Mouse (Mus musculus) CD4-positive naive resting alpha-beta T cell, adult 76 days (primary cell): ENCODE results near the gene Hist3h2a. TPM values are rescaled to one million over a fixed set of nuclear protein-coding genes. Genes with fewer than 3 reads are reported as not detected.

ENCODE experiments used
- total RNA-seq: library from RNA; stranded (reverse); gene quantifications from one replicate; pipeline ENCODE4 v1.2.4, GENCODE M21; 2023

Gene Hist3h2a
- 34.6 TPM for total RNA-seq

DNA sequence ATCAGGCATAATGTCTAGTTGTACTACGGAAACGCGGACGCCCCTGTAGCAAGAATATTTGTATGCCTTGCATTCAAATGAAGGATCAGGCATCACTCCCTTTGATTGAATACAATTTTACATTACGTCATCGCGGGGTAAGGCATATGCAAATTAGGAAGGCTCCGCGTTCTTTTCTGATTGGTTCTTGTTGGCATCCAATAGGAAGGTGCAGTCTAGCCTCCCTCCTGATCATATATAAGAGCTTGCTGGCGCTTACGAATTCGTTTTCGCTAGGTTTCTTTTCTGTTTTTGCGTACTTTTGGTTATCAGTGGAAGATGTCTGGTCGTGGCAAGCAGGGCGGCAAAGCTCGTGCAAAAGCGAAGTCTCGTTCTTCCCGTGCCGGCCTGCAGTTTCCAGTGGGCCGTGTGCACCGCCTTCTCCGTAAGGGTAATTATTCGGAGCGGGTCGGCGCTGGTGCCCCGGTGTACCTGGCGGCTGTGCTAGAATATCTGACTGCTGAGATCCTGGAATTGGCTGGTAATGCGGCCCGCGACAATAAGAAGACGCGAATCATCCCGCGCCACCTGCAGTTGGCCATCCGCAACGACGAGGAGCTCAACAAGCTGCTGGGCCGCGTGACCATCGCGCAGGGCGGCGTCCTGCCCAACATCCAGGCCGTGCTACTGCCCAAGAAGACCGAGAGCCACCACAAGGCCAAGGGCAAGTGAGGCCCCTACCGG is at the start of gene Hist3h2a, which contains the start of gene Trim17:
Hist3h2a (plus strand) TSS at position 266 of the 723 bp plus-strand sequence.
Trim17 (plus strand) TSS at position 266 of the 723 bp plus-strand sequence.

DNA sequence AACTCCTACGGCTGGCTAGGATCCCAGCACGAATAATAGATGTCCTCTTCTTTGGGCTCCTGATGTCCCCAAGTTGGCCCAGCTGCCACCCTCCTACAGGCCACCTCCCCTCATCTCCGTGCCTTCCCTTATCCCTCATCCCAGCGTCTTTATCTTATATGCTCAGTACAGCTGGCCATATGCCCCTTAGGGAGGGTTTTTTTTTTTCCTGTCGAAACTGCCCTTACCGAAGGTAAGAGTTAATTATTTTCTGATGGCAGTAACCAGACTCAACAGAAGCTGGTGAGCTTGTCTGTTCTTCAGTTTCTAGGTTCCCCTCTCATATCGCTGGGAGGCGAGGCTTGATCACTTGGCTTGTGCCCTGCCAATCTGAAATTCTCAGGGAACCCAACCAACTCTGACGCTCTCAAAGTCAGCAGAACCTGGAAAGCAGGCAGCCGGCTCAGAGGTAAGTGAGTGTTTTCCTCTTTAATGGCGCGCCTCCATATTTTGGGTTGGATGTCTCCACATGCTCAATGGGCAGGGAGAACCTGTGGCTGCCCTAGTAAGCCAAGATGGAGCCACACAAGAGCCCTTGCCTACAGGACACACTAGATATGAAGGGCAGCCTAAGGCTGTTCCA is 36.6 kb upstream of the Hist3h2a start, which contains the start of gene Btnl10:
Btnl10 (plus strand) TSS at position 164 of the 622 bp plus-strand sequence.

DNA sequence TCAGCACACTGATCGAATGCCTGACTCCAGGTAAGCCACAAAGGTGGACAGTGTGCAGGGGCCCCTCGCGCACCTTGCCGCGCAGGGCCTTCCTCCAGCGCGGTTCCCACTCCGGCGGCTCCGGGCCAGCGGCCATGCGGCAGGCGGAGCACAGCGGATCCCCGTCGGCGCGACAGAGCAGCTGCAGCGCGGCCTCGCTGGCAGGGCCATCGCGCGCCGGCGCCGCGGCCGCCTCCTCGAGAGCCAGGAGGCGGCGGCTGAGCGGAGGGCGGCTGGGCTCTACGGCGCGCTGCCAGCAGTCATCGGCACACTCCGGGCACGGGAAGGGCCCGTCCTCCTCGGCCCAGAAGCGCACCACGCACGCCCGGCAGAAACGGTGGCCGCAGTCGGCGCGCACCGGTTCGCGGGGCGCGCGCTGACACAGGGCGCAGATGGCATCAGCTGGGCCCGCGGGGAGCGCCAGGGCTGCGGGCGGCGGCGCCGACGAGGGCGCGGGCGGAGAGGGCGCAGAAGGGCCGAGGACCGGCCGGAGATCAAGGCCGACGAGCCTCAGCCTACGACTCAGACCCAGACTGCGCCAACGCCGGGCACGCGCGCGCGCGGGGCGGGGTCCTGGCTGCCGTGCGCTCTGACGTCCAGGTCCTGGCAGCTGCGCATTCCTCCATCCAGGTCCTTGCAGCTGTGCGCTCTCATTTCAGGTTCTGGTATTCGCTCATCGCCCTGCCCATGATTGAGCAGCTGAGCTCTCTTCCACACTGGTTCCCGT is 16.0 kb upstream of the Hist3h2a start, which contains the start of gene Rnf187:
Rnf187 (minus strand) TSS at position 595 of the 766 bp plus-strand sequence.

DNA sequence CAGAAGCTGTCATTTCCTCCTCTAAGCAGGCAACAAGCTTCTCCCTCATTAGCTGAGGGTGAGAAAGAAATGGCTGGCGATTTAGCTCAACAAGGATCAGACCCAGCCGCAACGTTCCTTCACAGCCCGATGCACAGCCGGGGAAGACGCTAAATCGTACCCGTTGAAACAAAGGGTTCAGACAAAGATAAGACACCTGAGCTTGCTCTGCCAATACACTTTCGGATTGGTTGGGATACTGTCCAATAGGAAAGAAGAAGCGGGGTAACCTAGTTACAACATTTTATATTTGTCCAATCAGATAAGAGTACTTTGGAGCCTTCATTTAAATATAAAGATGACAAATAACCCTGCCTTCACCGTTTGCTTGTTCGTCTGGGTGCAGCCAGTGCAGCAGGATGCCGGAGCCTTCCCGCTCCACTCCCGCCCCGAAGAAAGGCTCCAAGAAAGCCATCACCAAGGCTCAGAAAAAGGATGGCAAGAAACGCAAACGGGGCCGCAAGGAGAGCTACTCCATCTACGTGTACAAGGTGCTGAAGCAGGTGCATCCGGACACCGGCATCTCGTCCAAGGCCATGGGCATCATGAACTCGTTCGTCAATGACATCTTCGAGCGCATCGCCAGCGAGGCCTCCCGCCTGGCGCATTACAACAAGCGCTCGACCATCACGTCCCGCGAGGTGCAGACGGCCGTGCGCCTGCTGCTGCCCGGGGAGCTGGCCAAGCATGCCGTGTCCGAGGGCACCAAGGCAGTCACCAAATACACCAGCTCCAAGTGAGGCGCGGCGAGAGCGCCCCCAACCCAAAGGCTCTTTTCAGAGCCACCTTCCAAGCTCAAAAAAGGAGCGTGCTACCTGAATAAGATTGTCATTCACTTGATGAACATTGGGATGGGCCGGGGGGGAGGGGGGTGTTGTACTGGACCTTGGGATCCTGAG is 5.7 kb upstream of the Hist3h2a start, which contains the start of gene Hist3h2ba:
Hist3h2ba (plus strand) TSS at position 379 of the 938 bp plus-strand sequence.

DNA sequence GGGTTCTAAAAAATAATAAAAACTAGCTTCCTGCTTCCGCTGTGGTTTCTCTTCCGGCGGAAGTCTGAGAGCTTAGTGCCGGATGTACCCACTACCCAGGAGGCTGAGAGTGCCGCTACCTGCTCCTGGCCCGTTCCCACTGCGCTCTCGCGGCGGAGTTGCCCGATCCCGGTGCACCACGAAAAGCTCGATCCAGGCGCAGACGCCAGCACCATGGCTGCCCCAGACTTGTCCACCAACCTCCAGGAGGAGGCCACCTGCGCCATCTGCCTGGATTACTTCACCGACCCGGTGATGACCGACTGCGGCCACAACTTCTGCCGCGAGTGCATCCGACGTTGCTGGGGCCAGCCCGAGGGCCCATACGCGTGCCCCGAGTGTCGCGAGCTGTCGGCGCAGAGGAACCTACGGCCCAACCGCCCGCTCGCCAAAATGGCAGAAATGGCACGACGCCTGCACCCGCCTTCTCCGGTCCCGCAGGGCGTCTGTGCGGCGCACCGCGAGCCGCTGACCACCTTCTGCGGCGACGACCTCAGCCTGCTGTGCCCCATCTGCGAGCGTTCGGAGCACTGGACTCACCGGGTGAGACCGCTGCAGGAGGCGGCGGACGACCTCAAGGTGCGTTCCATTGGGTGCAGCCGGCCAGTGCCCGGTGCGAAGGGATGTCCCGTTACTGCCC is 23.7 kb downstream of the Hist3h2a start, which contains the start of gene Trim11:
Trim11 (plus strand) TSS at position 67 of the 679 bp plus-strand sequence.

Other genes starting within 250 kb of the Hist3h2a start
- 0.70 TPM for gene Olfr318, start 230.7 kb upstream of the Hist3h2a start, total RNA-seq
- gene Olfr317, start 215.5 kb upstream of the Hist3h2a start, total RNA-seq, result not detected
- not detected for gene Olfr316, start 202.0 kb upstream of the Hist3h2a start, total RNA-seq
- gene Olfr315, start 181.5 kb upstream of the Hist3h2a start, total RNA-seq, result not detected
- not detected for gene Olfr314, start 171.7 kb upstream of the Hist3h2a start, total RNA-seq
- not detected for gene Fam183b, start 152.7 kb upstream of the Hist3h2a start, total RNA-seq
- not detected for gene Olfr313, start 139.7 kb upstream of the Hist3h2a start, total RNA-seq
- gene Olfr312, start 125.4 kb upstream of the Hist3h2a start, total RNA-seq, result not detected
- gene Olfr311, start 115.4 kb upstream of the Hist3h2a start, total RNA-seq, result not detected
- gene Gm12258, start 107.5 kb upstream of the Hist3h2a start, total RNA-seq, result 10.0 TPM
- gene 2810021J22Rik, start 87.5 kb upstream of the Hist3h2a start, total RNA-seq, result 10.7 TPM
- gene Zfp39, start 50.5 kb upstream of the Hist3h2a start, total RNA-seq, result 8.5 TPM
- gene Btnl10, start 36.8 kb upstream of the Hist3h2a start, total RNA-seq, result 0.62 TPM
- 109 TPM for gene Rnf187, start 15.8 kb upstream of the Hist3h2a start, total RNA-seq
- 10.3 TPM for gene Hist3h2ba, start 5.8 kb upstream of the Hist3h2a start, total RNA-seq
- 0.38 TPM for gene Trim17, start within 50 bp of the Hist3h2a start, total RNA-seq
- 55.2 TPM for gene Trim11, start 23.4 kb downstream of the Hist3h2a start, total RNA-seq
- gene Obscn, start 181.7 kb downstream of the Hist3h2a start, total RNA-seq, result 0.18 TPM
- gene Iba57, start 209.1 kb downstream of the Hist3h2a start, total RNA-seq, result 48.0 TPM
- gene Gjc2, start 228.5 kb downstream of the Hist3h2a start, total RNA-seq, result not detected
- 29.6 TPM for gene Guk1, start 237.5 kb downstream of the Hist3h2a start, total RNA-seq
- gene Mrpl55, start 247.8 kb downstream of the Hist3h2a start, total RNA-seq, result 14.7 TPM